Mouse (Mus musculus) heart, embryonic 15.5 days (tissue): ENCODE results near the gene Slc22a4. TPM values are rescaled to one million over a fixed set of nuclear protein-coding genes. Genes with fewer than 3 reads are reported as not detected.
"Not testable (repeated sequence)": the region's sequence is repeated elsewhere in the genome, so short reads cannot be mapped to it uniquely, and the experiment has no call there.

Source experiments
- ATAC-seq: fragments of 200-750 bp; cut with Nextera tagmentation; replicated peaks from 2 replicates; pipeline ENCODE4 v1.8.0; 2017; ENCODE audit warnings: low read depth, moderate TSS enrichment; ENCODE audit not compliant: insufficient number of reproducible peaks, insufficient read depth, low FRiP score
- H3K27ac ChIP-seq: fragments of 300-500 bp; sonication (generic); 2 replicates; pipeline ENCODE4 v1.5.1; 2015; ENCODE audit warnings: mild to moderate bottlenecking, inconsistent platforms
- H3K27me3 ChIP-seq: fragments of 300-500 bp; sonication (generic); 2 replicates; pipeline ENCODE4 v1.6.1; 2015; ENCODE audit warnings: inconsistent platforms
- H3K36me3 ChIP-seq: fragments of 300-500 bp; sonication (generic); 2 replicates; pipeline ENCODE4 v1.6.1; 2015; ENCODE audit warnings: mild to moderate bottlenecking, inconsistent platforms
- H3K4me1 ChIP-seq: fragments of 300-500 bp; sonication (generic); replicated peaks from 2 replicates; pipeline ENCODE4 v1.6.1; 2015; ENCODE audit warnings: inconsistent platforms
- H3K4me2 ChIP-seq: fragments of 300-500 bp; sonication (generic); 2 replicates; pipeline ENCODE4 v1.6.1; 2015; ENCODE audit warnings: inconsistent platforms, mild to moderate bottlenecking, moderate library complexity
- H3K4me3 ChIP-seq: fragments of 300-500 bp; sonication (generic); 2 replicates; pipeline ENCODE4 v1.5.1; 2015; ENCODE audit warnings: mild to moderate bottlenecking, inconsistent platforms
- H3K9ac ChIP-seq: fragments of 300-500 bp; sonication (generic); 2 replicates; pipeline ENCODE4 v1.6.1; 2015; ENCODE audit warnings: mild to moderate bottlenecking, inconsistent platforms
- H3K9me3 ChIP-seq: fragments of 300-500 bp; sonication (generic); replicated peaks from 2 replicates; pipeline ENCODE4 v1.6.1; 2016; ENCODE audit warnings: inconsistent platforms
- WGBS: fragments of 180-500 bp; shearing (Covaris S2); methylation state at CpG from one replicate; pipeline ENCODE4 v1.1.7; 2015; ENCODE audit warnings: mixed read lengths; 5-methylcytosine and 5-hydroxymethylcytosine counted together
- polyA plus RNA-seq: library from polyadenylated mRNA; unstranded; fragments of >200 nt; fragmentation: Nextera tagmentation; extraction: Ambion mirVana; gene quantifications from 2 replicates; pipeline ENCODE4 v1.2.1, GENCODE M21; 2015

The Slc22a4 gene
- polyA plus RNA-seq, 1 experiment from 2014 or later = 0.83 TPM

DNA sequence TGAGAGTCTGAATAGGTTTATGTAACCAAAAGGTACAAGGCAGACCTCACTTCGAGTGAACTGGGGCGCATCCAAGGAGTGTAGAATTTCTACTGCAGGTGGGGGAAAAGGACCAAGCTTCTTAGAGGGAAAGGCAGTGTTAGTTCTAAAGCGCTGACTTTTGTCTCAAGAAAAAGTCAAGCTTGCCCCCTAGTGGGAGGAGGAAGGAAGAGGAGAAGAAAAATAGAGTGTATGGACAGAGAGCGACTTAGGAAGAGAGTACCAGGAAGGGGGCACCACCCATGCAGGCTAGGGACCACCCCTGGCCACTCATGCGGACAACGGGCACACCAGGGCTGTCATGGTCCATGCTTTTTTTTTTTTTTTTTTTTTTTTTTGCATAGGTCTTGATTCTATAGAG, 26.4 kb upstream of the Slc22a4 start:
- ATAC-seq = no peak
- WGBS = 33% methylated on average over 6 of the region's 6 CpGs
- H3K27ac ChIP-seq = no peak overlapping the region
- 0 out of 2 replicates have a peak, but pooled peaks cover 4% of the 10 kb centered on the region for H3K27me3 ChIP-seq
- H3K4me3 ChIP-seq = no peak overlapping the region
- H3K4me1 ChIP-seq = peaks cover 13% of the 10 kb centered on the region
- no peak overlapping the region for H3K4me2 ChIP-seq
- no peaks in the 10 kb centered on the region for H3K36me3 ChIP-seq
- no peak overlapping the region for H3K9ac ChIP-seq
- no peaks in the 10 kb centered on the region for H3K9me3 ChIP-seq

DNA sequence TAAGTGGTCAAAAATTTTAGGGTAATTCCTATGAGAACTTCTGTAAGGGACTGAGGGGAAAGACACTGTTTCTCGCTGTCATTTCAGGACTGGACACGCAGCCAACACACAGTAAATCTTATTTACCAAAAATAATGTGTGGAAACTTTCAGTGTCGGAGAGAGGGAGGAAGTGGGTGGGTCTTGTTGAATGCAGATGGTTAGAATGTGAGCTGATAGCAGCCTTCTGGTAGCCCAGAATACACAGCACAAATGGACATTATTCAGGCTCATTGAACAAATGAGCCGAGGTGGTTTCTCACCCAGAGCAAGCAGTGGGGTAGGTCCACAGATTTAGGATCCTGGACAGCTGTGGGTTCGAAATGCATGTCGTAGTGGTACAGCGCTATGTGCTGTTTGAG, 25.2 kb upstream of the Slc22a4 start:
- 71% methylated on average over 7 of the region's 7 CpGs for WGBS
- no peak overlapping the region for H3K9ac ChIP-seq
- H3K27ac ChIP-seq = no peak overlapping the region
- 0 out of 2 replicates have a peak, but pooled peaks cover 4% of the 10 kb centered on the region for H3K27me3 ChIP-seq
- no peak for ATAC-seq
- H3K36me3 ChIP-seq = no peaks in the 10 kb centered on the region
- H3K4me3 ChIP-seq = no peak overlapping the region
- H3K9me3 ChIP-seq = no peaks in the 10 kb centered on the region
- peaks cover 2% of the 10 kb centered on the region for H3K4me1 ChIP-seq
- H3K4me2 ChIP-seq = no peak overlapping the region

DNA sequence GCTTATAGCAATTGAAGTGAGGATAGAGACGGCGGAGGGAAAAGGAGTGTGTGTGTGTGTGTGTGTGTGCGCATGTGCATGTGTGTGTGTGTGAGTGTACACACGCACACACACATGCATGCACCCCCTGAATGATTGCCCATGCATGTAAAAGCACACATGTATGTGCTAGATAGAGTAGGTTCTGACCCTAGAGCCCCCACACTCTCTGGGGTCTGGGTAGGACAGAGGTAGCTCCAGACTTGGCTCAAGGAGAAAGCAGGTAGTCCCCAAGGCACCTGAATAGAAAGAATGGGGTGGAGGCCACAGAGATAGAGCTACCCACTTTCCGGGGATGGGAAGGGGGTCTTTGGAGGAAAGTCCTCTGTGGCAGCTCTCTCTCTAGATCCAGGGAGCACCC, 24.2 kb upstream of the Slc22a4 start:
- 85% methylated on average over 5 of the region's 5 CpGs for WGBS
- Histone ChIP-seq H3K4me2 (no peak overlapping the region), H3K9me3 (no peaks in the 10 kb centered on the region), H3K4me1 (no peaks in the 10 kb centered on the region), H3K27me3 (0 out of 2 replicates have a peak, but pooled peaks cover 4% of the 10 kb centered on the region), H3K36me3 (no peaks in the 10 kb centered on the region), H3K4me3 (no peak overlapping the region), H3K9ac (no peak overlapping the region), H3K27ac (no peak overlapping the region)
- no peak for ATAC-seq

DNA sequence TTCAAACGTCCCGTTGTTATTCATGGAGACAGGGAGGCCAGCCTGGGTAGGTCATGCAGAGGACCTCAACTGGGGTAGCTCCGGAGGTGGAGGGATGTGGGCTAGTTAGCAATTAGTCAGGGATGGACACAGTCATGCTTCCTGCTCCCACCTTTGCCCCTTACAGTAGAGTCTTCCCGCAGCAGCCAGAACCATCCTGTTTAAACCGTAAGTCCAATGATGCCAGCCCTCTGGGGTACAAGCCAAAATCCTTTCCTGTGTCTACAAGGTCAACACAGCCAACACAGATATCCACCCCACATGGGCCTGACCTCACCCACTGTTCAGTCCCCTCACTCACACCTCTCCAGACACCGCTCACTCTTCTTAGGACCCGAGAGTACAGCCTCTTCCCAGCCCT, 23.3 kb upstream of the Slc22a4 start:
- Histone ChIP-seq H3K27ac (no peak overlapping the region), H3K9ac (no peak overlapping the region), H3K4me2 (no peak overlapping the region), H3K4me1 (no peaks in the 10 kb centered on the region), H3K4me3 (no peak overlapping the region), H3K36me3 (no peaks in the 10 kb centered on the region), H3K27me3 (0 out of 2 replicates have a peak, but pooled peaks cover 4% of the 10 kb centered on the region), H3K9me3 (no peaks in the 10 kb centered on the region)
- WGBS = 82% methylated on average over 7 of the region's 7 CpGs
- ATAC-seq = no peak

DNA sequence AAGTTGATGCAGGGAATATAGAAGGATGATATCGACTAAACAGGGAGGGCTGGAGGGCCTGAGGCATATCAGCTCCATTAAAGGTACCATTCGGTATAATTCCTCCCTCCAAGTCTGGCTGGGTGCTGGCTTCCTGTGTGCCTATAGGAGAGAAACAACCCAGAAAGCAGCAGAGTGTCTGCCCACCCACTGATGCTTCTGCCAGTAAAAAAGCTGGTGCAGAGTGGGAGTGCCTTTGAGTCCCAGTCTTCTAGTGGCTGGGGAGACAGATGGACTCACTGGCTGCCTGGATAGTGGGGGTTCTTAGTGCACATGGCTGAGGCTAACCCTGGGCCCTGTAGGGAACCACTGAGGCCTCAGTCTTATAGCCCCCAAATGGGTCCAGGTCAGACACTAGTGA, 22.3 kb upstream of the Slc22a4 start:
- H3K9ac ChIP-seq = no peak overlapping the region
- H3K4me2 ChIP-seq = no peak overlapping the region
- no peak overlapping the region for H3K4me3 ChIP-seq
- H3K36me3 ChIP-seq = no peaks in the 10 kb centered on the region
- H3K27me3 ChIP-seq = no peaks in the 10 kb centered on the region
- ATAC-seq = no peak
- no peak overlapping the region for H3K27ac ChIP-seq
- no peaks in the 10 kb centered on the region for H3K4me1 ChIP-seq
- no peaks in the 10 kb centered on the region for H3K9me3 ChIP-seq
- WGBS = 77% methylated on average over 2 of the region's 2 CpGs

DNA sequence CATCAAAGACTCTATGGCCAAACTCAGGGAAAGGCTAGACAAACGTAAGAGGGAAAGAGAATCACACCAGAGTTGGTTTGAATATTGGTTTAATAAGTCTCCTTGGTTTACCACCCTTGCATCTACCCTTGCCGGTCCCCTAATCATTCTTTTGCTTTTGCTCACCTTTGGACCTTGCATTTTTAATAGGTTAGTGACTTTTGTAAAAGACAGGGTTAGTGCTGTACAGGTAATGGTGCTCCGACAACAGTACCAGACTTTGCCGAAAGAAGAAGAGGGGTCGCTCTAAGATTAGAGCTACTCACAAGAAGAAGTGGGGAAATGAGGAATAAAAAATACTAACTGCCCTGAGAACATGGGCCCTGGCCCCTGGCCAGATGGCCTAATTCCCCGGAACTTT, 12.8 kb upstream of the Slc22a4 start:
- no peak for ATAC-seq
- H3K9ac ChIP-seq = no peak overlapping the region
- H3K36me3 ChIP-seq = no peaks in the 10 kb centered on the region

DNA sequence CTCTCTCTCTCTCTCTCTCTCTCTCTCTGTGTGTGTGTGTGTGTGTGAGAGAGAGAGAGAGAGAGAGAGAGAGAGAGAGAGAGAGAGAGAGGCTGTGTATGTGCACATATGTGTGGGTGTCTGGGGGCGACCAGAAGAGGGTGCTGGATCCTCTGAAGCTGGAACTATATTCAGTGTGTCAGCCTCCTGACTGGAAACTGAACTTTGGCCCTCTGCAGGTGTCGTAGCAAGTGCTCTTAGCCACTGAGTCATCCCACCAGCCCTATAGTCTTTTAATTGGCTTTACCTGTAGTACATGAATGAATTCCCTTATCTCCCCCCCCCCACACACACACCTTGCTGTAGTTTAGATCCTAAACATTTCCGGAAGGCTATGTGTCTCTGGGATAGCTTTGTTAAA, 5.0 kb upstream of the Slc22a4 start:
- not testable (repeated sequence) for H3K9me3 ChIP-seq, ATAC-seq, H3K4me2 ChIP-seq, H3K9ac ChIP-seq, H3K27ac ChIP-seq, H3K27me3 ChIP-seq, H3K4me3 ChIP-seq, H3K36me3 ChIP-seq
- 88% methylated on average over 2 of the region's 3 CpGs for WGBS
- H3K4me1 ChIP-seq = peaks cover 10% of the 10 kb centered on the region

More for the DNA sequence above, 12.8 kb upstream of the Slc22a4 start:
- H3K27me3 ChIP-seq = no peaks in the 10 kb centered on the region
- no peaks in the 10 kb centered on the region for H3K4me1 ChIP-seq
- H3K4me3 ChIP-seq = no peak overlapping the region
- H3K9me3 ChIP-seq = no peaks in the 10 kb centered on the region
- H3K4me2 ChIP-seq = no peak overlapping the region
- no peak overlapping the region for H3K27ac ChIP-seq
- 94% methylated on average over 6 of the region's 6 CpGs for WGBS

DNA sequence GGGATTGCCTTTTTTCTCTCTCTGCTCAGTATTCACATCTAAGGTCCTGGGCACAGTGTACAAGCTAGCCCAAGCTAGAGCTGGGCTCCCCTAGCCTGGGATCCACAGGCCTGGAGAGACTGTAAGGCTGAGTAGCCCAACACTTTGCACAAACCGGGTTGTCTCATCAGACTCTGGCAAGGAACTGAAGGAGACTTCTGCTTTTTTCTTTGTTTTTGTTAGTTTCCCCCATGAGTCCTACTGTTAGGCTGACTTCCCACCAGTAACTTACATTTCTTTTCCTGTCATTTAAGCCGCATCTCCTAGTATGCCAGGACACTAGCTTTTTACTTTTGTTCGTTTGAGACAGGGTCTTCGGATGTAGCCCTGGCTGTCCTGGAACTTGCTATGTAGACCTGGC, 1.1 kb upstream of the Slc22a4 start:
- 75% methylated on average over 4 of the region's 4 CpGs for WGBS
- Histone ChIP-seq H3K27ac (no peak overlapping the region), H3K9ac (no peak overlapping the region), H3K27me3 (peaks cover 25% of the 10 kb centered on the region; the same call in 1 of the 2 replicates), H3K4me1 (peaks cover 19% of the 10 kb centered on the region), H3K9me3 (no peaks in the 10 kb centered on the region), H3K36me3 (no peaks in the 10 kb centered on the region), H3K4me2 (peak overlapping the region; percentile 93), H3K4me3 (peak overlapping the region; percentile 55)
- ATAC-seq = no peak

DNA sequence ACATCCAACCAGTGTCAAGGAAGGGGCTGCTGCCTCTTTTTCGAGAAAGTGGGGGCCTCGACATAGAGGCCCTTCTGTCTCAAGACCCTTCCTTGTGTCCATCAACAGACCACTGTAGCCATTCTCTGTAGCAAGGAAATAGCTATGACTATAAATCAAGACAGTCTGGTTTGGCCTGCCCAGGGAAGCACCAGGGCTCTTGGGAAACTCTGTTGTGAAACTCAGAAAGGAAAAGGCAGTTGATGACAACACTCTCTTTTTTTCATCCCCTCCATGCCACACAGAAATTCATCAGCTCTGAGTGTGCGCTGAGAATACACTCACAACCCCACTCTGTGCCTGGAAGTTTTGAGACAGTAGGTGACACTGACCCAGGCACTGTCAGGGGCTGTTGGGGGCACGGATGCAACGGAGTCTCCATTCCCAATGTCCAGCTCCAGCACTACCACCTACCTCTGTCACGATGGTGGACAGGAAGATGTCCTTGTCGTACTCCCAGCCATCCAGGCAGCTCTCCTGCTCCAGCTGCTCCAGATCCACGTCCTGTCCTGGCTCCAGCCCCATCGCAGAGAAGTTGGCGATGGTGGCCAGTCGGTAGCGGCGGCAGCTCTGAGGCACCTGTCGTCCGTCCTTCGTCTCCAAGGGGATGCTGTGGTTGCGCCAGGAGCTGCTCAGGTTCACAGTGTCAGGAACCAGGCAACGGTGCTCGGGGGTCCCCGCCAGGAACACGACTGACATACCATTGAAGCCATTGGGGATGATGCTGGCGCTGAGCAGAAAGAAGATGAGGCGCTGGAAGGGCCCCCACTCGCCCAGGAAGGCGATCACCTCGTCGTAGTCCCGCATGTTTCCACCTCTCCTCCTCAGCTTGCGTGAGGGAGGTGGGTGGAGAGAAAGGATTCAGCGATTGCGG, 503 bp downstream of the Slc22a4 start:
- H3K9ac ChIP-seq = peak overlapping the region; percentile 56
- H3K4me1 ChIP-seq = peaks cover 19% of the 10 kb centered on the region
- H3K4me2 ChIP-seq = peak overlapping the region; percentile 93
- no peaks in the 10 kb centered on the region for H3K36me3 ChIP-seq
- peak overlapping the region; percentile 55 for H3K4me3 ChIP-seq
- H3K9me3 ChIP-seq = no peaks in the 10 kb centered on the region
- H3K27ac ChIP-seq = no peak overlapping the region
- no peak for ATAC-seq
- WGBS = 18% methylated on average over 31 of the region's 31 CpGs
- H3K27me3 ChIP-seq = peaks cover 25% of the 10 kb centered on the region; the same call in 1 of the 2 replicates

DNA sequence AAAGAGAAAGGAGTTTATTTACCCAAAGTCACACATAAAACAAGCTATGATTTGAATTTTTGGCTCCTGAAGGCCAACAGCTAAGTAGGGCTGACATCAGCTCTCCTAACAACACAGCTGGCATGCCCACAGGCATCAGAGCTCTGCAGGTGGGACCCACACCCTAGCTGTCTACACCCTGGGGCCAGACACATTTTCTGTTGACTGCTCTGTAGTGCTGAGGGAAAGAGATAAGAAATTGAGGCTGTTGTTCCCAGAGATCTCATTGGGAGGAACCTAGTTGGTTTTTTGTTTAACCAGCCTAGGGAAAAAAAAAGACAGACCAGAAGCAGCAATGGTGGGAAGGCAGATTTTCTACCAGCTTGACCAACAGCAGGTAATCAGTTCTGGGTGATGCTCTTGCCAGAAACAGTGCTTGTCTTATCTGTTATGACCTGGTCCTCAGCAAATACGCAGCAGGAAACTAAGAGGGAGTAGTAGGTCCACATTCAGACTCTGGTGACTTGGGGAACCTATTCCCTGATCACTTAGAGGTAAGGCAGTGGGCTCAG, 1.3 kb downstream of the Slc22a4 start:
- H3K9me3 ChIP-seq = no peaks in the 10 kb centered on the region
- no peak overlapping the region for H3K4me2 ChIP-seq
- ATAC-seq = no peak
- WGBS = 66% methylated on average over 1 of the region's 1 CpGs
- no peaks in the 10 kb centered on the region for H3K36me3 ChIP-seq
- H3K27ac ChIP-seq = no peak overlapping the region
- H3K9ac ChIP-seq = no peak overlapping the region
- peaks cover 25% of the 10 kb centered on the region; the same call in 1 of the 2 replicates for H3K27me3 ChIP-seq
- H3K4me1 ChIP-seq = peaks cover 19% of the 10 kb centered on the region
- no peak overlapping the region for H3K4me3 ChIP-seq

DNA sequence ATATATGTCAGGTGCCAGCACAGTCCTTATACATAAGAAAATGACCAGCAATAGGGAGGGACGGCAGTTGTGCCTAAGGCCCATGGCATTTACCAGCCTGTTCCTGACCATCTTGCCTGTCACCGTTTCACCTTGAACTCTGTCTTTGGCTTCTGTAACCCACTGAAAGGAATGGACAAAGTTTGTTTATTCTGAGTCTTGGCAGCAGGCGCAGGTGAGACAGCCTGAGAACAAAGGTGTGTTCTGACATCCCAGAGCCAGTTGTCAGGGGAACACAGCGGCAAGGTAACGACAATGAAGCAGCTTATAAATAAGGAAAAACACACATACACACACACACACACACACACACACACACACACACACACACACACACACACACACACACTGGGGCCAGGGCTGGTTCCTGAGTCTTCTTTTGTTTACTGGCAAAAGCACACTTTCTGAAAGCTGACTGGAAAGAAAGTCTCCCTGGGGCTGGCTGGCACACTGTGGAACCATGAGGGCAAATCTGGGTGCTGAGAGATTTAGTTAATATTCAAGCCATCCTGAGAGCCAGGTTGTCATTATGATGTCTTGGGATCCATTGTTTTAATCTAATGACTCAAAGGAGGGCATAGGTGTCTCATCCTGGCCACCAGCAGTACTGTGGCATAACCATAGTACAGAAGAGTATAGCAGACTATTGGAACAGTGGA, 6.3 kb downstream of the Slc22a4 start:
- H3K27ac ChIP-seq = no peak overlapping the region
- no peak overlapping the region for H3K9ac ChIP-seq
- 0 out of 2 replicates have a peak, but pooled peaks cover 4% of the 10 kb centered on the region for H3K4me1 ChIP-seq
- 87% methylated on average over 5 of the region's 5 CpGs for WGBS
- no peak overlapping the region for H3K4me3 ChIP-seq
- ATAC-seq = no peak
- no peaks in the 10 kb centered on the region for H3K36me3 ChIP-seq
- H3K4me2 ChIP-seq = no peak overlapping the region
- 0 out of 2 replicates have a peak, but pooled peaks cover 9% of the 10 kb centered on the region for H3K27me3 ChIP-seq
- no peaks in the 10 kb centered on the region for H3K9me3 ChIP-seq
